Mouse (Mus musculus) T-cell, adult 2 months (primary cell): ENCODE results near the gene Tiam2.

Experiments
- DNase-seq: peaks from one replicate; pipeline ENCODE4 v3.0.0; 2022; ENCODE audit warnings: low spot score

The Tiam2 gene

DNA sequence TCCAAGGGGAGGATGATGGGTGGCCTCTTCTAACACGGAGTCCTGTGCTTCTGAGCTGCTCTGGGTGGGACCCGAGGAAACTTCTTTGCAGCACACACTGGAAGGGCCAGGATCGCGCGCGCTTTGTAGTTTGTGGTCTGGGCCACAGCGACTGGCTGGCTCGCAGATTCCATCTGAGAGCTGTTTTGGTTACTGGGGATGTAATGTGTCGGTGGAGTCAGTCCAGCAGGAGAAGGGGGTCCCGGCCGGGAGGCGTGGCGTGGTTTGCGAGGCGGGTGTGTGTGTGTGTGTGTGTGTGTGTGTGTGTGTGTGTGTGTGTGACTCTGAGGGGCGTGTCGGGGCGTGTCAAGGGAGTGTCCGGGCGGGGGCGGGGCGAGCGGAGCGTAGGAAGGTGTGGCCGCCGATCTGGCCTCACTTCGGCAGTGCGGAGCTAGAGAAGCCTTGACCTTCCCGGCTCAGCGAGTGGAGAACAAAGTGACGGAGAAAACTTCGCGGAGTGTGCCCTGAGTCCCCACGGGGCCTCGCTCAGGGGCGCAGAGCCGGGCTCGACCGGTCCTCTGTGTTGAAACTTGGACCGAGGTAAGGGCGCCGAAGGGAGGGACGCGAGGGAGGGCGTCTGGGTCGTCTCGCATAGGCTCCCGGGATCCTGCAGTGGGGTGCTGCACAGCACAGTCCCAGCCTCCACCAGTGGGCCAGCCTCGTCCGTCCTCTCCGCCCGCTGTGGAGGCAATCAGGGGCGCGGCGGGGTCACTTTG is at the start of gene Tiam2:
Gene Tiam2 (plus strand): TSS at position 426 of the 755 bp plus-strand sequence.
- no peak for DNase-seq

DNA sequence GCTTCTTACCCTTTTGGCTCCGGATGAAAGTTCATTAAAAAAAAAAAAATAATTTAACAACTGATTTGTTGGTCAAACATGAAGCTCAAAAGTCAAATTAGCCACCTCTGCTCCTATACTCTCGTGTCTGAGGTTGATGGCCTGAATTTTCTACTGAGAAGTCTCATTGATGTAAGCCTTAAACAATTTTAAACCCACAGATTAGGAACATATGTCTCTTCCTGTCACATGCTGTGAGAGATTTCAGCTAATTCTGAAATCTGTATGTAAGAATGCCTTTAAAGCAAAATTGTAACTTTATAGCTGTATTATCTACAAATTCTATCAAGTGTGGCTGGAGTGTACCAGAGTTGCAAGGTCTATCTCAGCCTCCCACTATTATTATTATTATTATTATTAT is 46.1 kb upstream of the Tiam2 start:
- DNase-seq: no peak

DNA sequence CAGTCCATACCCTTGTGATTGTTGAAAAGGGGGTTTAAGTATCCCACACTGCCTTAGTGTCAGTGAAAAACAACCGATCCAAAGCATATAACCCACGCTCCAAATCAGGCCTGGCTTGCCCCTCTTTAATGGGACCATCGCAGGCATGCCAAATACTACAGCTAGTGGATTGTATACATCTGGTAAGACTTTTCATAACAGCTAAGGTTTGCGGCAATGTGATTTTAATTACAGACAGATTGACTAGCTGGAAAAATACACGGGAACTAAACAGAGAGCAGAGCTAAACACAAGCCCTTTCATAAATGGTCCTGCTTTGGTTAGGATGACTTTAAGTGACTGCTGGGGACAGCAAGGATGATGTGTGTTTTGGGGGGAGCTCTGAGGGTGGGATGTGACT is 44.4 kb upstream of the Tiam2 start:
- DNase-seq: no peak

DNA sequence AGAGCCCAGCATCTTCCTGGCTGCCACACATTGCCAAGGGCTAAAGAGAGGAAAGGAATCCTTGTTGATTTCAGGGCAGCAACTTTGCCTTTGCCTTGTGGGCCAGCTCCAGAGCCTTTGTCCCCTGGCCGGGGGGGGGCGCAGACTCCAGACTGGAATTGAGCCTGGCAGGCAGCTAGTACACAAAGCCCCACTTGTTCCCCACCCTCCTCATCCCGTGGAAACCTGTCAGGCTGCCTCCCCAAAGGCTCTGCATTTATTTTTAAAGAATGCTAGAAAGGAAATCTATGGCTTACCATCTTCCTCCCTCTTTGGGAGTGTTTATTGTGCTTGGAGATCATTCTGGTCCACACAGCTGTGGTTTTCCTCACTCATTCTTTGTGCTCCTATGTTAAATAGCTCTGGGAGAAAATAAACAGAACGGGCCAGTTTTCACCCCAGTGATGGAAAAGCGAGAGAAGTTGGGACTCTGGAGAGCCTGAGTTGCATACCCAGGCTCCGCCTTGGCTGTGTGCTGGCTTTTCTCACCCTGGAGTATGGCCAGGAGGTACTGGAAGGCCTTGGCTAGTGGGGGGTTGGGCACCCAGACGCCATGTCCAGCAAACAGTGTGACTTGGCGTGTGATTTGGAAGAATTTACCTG is 41.2 kb upstream of the Tiam2 start:
- no peak for DNase-seq

DNA sequence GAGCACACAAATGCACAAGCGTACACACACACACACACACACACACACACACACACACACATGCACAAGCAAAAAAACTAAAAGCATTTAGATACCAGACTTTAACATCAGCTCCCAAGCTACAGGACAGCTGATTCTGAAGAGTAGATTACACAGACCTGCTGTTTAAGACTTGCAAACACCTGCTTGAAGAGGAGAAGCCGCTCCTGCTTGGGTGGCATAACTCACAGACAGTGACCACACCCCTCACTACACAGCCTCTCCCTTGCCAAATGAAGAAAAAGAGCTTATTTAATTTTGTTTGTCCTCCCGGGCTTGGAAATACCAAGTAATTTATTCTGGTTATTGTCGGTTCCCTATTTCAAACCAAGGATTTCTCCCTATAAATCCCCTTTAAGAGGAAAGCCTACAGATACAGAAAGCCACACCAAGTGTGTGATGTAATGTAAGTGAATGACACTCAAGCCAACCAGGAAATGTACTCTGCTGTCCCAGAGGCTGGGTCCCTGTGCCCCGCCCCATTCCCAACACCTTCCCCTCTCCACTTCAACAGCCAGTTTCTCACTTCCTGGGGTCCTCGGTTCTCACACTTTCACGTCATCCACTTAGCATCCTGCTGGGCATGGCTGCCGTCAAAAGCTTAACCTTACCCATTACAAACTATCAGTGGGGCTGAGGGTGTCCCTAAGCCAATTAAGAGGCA is 40.1 kb upstream of the Tiam2 start:
- DNase-seq: no peak

DNA sequence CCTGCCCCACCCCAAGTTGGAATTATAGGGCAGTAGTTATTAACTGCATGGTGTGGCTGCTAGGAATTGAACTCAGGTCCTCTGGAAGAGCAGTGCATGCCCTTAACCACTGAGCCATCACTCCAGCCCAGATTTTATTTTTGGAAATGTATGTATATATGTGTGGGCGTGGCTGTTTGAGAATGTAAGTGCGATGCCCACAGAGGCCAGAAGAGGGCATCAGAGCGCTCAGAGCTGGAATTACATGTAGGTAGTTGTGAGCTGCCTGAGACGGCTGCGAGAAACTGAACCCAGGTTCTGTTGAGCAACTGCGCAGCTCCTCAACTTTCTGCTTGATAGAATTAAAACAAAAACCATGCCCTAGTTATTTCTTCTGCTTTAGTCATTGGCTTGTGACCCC is 38.0 kb upstream of the Tiam2 start:
- DNase-seq: peak; percentile 35

DNA sequence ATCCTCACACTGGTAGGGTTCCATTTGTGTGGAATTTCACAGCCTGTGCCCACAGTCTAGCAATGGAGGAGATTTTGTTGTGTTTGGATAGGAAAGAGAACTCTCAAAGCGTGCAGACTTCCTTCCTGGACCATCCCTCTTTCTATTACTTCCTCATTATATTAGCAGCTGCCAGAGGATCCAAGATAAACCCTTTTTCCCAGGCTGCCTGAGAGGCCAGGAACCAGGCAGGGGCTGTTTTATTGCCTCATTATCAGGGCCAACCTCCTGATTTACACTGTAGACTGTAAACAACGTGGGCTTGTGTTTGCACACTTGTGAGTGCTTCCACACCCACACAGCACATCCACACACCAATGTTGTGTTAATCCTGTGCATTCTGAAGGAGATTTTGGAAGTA is 31.3 kb upstream of the Tiam2 start:
- no peak for DNase-seq

DNA sequence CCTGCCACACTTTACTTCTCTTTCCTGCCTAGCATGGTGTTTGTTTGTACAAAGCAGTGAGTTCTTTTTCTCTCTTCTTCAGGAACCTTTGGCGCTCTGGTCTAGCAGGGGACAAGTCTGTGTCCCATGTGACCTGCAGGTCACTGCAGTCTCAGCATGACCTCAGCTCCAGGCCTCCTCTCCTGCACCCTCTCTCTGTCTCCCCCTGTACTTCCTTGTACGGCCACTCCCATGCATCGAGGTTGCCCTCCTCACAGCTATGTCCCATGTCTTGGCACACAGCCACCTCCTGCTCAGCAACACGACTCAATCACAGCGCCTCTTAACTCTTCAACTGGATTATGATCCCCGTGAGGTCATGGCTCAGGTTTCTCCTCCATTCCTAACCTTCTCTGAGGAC is 26.9 kb upstream of the Tiam2 start:
- DNase-seq: no peak

DNA sequence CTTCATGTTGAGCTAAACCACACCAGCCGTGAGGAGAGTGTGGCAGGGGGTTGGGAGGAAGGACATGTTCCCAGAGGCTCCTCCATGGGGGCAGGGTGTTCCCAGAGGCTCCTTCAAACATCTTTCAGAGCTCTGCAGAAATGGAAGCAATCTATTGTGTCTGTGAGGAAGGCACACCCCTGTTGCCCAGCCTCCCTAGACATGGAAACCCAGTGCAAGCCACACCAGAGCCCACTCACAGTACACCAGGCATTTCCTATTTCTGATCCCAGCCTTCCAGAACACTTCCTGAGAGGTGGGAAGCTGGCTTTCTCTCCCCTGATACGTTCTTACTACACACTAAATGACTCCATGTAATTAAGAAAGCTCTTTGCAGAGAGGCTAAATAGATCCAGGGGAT is 20.4 kb upstream of the Tiam2 start:
- DNase-seq: no peak

DNA sequence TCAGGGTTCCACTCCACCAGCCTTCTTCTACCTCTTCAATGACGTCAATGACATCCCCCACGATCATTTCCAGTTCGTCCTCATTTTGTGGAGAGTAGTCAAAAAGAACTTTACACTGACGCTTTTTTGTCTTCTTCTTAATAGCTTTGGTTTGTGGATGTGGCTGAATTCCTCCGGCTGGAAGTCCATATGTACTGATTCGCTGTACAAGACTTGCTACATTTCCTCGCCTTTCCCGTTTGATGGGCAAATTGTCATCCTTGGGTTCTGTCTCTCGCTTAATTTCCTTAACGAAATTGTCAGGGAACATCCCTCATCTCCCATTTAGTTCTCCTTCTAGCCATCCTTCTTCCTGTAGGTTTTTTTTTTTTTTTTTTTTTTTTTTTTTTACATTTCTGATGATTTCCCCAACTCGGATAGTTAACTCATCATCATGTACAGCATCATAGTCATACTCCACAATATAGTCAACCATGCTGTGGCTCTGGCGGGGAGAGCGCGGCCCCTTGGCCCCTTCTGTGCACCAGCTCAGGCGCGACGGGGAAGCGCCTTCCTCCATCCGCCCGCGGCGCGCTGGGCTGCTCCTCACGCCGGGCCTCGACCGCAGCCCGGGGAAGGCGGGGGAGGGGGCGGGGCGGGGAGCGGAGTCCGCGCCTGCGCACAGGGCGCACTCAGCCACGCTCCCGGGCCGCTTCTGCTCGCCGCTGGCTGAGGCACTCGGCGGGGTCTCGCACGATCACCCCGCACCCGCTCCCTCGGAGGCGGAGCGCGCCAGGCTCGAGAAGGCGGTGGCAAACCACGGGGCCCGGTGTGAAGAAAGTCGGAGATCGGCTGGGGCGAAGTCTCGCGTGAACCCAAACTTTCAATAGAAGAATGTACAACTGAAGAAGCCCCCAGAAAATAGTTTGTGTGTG is 12.4 kb upstream of the Tiam2 start:
- peak; percentile 58 for DNase-seq

DNA sequence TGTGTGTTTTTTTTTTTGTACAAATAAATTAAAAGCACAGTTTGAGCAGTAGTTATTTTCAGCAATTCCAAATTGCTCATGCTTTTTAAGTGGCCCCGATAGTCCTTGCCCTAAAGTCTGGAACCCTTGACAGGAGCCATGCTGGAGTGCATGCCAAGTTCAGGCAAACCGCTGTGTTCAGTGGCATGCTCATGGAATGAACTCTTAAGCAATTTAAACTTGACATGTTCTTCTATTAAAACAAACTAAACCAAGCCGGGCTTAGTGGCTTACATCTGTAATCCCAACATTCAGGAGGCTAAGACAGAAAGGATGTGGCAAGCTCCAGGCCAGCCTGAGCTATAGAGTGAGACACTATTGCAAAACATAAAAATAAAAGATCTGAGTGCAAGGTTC is 11.8 kb upstream of the Tiam2 start:
- DNase-seq: no peak

DNA sequence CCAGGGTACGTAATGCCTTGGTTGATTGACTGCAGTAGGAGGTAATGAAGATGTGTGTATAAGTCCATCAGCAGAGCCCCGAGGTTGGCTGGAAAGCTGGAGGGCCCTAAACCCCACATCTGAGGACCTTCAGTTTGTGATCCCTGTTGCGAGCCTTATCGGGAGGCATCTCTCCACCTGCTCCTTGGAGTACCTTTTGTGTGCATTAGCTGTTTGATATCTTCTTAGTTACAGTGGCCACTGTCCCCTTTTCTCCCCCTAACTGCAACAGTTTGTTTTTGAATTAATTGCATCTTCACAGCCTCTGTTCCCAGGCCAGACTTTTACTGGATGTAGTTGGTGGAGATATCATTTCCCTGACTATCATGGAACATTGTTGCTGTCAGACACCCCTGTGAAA is 10.8 kb upstream of the Tiam2 start:
- DNase-seq: no peak

DNA sequence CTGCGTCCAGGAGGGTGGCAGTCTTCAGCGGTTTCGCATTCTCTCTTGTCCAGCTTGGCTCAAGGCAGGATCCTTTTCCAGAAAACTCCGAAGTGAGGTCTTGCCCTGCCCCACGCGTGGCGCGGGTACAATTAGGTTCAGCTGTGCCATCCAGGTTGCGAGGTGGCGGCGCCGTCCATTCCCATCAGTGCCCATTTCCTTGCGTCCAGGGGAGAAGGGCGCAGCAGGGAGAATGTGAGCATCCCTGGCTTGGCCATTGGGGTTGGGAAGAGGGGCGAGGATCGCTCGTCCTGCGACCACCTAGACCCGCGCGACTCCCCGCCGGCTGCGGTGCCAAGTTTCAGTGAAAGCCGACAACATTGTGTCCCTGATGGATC is 518 bp downstream of the Tiam2 start:
- no peak for DNase-seq

DNA sequence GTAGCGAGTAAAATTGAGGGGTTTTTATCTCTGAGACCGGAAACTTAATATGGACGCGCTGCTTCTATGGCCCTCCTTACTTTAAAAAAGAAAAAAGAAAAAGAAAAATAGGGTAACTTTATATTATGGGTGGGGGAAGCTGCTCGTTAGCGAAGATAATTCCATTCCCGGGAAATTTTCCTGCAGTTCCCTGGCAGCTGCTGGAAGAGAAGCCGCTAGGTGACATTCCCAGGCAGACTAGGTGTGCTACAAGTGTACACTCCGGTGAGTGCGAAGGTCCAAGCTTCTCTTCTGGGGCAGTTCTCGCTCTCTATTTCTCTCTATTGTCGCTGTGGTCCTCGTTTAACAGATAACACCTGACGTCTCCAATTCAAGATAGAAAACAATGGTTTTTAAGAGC is 962 bp downstream of the Tiam2 start:
- no peak for DNase-seq

DNA sequence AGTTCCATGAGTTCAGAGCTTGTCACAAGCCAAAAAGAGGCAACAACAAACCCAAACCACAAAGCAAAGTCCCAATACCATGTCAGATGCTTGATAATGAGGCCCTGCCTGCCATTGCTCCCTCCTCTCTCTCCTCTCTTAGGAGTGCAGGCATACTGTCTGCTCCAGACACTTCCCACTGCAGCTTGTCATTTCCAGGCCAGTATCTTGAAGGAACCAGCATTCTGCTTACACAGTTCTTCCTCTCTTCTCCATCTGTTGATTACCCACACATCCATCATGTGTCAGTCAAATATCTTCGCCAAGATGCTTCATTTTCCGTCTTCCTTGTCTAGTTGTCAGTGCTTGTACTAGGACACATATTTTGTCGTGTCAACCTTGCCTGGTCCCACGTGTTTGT is 2.4 kb downstream of the Tiam2 start:
- DNase-seq: no peak

DNA sequence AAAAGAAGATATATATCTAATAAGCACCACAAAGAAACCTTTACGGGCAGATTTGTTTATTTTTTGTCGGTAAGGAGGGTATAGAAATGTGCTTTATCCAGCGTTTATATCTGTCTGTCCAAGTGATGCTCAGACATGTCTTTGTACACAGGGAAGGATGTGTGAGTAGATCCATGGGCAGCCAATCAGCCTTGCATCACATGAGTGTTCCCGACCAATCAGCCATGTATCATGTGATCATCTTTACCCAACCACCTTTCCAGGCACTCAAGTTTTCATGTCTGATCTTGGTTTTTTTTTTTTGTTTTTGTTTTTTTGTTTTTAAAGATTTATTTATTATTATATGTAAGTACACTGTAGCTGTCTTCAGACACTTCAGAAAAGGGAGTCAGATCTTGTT is 3.1 kb downstream of the Tiam2 start:
- no peak for DNase-seq

DNA sequence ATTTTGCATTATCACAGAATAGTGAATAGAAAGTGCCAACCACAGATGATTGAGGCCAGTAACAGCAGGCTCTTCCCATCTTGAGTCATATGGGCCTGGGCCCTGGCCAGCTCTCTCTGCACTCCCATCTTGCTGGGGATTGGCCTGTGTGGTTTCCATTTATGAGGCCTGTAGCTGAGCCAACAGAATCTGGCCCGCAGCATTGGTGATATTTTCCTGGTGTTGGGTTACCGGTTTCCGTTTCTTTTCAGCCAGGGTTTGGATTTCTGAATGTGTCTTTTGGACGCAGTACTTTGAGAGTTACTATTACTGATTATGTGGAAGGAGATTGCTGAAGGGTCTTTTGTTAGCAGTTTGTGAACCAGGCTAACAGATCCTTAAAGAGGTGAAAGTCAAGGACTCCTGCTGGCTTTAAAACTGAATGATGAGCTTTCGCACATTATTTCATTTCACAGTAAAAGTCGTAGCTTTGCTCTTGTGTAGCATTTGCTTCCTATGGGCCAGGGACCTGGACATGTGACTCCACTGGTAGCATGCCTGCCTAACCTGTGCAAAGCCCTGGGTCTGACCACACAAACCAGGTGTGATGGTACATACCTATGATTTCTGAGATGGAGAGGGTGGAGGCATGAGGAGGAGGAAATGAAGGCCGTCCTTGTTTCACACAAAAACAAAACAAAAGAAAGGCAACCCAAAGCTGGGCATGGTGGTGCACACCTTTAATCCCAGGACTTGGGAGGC is 5.5 kb downstream of the Tiam2 start:
- DNase-seq: no peak

DNA sequence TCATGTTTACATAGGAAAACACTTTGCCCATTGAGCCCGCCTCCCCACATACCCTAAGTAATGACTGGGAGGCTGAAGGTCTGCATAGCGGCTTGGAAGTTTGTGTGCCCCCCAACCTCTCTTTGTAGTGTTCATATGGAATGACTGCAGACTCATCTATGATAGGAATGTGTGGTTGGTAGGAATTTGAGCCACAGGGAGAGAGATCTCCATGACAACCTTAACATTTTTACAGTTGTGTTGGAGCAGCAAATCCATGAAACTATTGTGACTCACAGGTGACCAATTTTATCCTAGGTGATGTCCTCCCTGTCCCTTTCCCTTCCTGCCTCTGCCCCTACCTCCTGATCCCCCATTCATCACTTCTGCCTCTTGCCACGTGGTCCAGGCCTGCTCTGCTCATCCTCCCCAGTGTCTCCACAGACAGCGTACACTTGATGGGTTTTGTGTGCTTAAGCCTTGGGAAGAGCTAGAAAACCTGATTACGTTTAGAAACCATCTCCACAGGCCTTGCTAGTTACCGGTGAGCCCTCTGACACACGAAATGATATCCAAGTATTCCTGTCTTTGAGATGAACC is 9.9 kb downstream of the Tiam2 start:
- no peak for DNase-seq

DNA sequence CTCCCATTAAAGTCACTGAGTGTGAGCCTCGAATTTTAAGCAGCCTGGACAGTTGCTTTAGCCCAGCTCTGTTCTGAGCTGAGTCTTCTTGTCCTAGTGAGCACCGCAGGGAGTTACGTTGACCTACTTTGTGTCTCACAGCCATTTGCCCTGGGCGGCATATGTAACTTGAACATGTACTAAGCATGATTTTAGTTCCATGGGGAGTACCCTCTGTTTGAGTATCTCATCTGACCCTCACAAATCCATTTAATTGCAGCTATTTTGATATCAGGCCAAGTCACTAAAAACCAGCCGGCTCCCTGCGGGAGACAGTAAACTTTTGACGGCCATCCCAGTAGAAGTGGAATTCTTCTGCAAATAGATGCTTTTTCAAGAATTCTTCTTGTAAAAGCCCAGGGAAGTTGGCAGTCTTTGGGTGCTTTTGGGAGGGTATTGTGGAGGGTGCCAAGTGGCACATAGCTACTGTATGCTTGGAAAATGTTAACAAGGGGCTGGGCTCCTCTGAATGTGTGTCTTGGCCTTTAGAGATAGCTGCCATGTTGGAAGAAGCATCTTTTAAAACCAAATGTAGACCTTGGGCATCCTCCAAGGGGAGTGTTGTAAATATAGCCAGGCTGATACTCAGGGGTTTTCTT is 10.6 kb downstream of the Tiam2 start:
- no peak for DNase-seq

DNA sequence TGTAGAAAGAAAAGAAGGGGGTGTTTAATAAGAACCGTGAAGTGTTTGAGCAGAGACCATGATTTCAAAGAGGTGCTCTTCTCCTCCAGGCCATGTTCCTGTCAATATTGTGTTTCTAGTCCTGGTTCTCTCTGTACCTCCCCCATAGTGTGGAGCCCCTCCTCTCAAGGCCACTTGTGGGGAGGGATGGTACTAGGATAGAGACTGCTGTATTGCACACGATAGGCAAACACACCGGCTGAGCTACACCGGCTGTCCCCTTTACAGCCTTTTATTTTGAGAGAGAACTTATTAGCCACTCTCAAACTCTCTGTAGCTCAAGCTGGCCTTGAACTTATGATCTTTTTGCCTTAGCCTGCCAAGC is 11.1 kb downstream of the Tiam2 start:
- DNase-seq: no peak

DNA sequence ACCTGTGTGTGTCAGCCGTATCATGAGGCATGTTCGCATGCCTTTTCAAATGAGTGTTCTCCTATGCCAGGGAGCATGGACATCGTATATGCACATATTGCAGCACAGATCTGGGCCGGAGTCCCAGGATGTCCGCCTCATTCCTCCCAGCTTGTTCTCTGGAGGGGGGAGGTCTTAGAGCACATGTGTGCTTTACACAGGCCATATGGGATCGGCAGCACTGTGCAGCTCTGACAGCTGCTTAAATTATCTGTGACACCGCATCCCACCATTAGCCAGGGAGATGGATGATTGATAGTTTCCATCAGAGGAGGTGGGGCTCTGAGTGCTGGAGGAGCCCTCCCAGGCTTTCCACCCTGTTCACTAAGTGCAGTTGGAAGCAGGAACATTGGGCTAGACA is 12.4 kb downstream of the Tiam2 start:
- no peak for DNase-seq
